Mouse (Mus musculus) liver, adult (tissue): ENCODE data around the gene Tbpl2.

Source experiments
- GATA4 ChIP-seq: IDR thresholded peaks from 2 replicates; pipeline ENCODE4 v1.6.1; 2014; ENCODE audit warnings: mild to moderate bottlenecking, low read length; ENCODE audit not compliant: insufficient replicate concordance

The Tbpl2 gene

DNA sequence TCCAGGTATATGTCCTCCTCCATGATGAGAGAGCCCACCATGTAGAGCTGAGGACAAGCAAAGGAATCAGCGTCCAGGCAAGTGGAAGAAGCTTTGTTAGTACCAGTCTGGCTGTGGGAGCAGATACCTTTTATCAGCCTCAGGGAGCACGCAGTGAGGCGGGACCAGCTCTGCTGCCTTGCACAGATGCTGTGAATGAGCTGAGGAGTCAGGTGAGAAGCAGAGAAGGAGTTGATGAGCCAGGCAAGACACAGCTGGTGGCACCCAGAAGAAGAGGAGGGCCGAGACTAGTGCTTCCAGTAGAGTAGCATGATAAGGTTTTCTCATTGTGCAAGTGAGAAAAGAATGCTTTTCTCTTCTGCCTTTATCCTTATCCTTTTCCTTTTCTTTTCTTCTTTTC, at the start of gene Tbpl2:
Gene Tbpl2, minus strand, starts transcription at position 101 of the 400 bp plus-strand sequence.
- no peak for TF ChIP-seq GATA4

DNA sequence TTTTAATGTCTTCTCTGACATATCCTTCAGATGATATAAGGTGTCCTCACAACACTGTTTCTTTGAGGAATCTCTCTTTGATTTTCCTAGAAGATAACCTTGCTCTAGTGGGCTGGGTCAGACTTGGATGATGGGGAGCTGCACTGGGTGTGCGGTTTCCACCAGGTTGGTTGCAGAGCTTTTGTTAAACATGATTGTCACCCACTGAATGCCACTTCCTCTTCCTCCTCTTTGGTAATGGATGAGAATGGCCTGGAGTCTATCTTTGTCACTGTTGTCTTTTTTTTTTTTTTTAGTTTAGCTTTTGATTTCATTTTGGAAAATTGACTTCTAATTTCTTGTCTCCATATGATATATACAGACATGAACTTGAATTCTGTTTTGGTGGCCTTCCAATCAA, 38.0 kb upstream of the Tbpl2 start:
- TF ChIP-seq GATA4, result no peak

GRCm38 (mm10) chr2:24109085-24109484, 12.7 kb upstream of the Tbpl2 start:
- no peak for TF ChIP-seq GATA4

DNA sequence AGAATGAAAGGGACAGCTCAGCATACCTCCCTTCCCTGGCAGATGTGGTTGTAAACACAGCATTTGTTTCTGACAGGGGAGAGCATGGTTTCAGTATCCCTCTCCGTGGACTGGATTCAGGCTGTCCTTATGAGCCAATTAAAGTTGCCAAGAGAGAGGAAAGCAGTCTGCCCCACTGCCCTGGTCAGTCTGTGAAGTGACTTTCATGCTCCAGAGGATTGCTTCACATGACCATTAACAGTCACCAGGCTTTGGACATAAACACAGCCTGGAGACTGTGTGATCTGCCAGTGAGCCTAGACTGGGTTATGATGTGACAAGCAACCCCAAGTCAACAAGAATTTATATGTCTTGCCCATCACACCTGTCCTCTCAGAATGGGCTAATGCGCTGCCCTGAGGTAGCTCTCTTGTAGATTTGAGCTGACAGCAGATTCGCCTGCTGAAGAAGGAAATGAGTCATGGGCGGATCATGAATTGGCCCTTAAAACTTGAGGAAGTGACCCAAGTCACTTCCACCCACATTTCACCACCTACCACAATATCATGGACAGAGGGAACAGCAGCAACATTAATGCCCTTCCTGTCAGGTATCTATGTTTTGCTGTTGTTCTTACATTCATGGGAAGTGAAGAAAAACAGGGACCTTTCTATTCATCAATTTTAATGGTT, 7.4 kb upstream of the Tbpl2 start:
- TF ChIP-seq GATA4, result no peak

- TF ChIP-seq GATA4, result no peak
Observed at GRCm38 (mm10) chr2:24090921-24091320, 5.5 kb downstream of the Tbpl2 start.

- TF ChIP-seq GATA4, result no peak
Observed at GRCm38 (mm10) chr2:24050459-24050858, 45.9 kb downstream of the Tbpl2 start.

DNA sequence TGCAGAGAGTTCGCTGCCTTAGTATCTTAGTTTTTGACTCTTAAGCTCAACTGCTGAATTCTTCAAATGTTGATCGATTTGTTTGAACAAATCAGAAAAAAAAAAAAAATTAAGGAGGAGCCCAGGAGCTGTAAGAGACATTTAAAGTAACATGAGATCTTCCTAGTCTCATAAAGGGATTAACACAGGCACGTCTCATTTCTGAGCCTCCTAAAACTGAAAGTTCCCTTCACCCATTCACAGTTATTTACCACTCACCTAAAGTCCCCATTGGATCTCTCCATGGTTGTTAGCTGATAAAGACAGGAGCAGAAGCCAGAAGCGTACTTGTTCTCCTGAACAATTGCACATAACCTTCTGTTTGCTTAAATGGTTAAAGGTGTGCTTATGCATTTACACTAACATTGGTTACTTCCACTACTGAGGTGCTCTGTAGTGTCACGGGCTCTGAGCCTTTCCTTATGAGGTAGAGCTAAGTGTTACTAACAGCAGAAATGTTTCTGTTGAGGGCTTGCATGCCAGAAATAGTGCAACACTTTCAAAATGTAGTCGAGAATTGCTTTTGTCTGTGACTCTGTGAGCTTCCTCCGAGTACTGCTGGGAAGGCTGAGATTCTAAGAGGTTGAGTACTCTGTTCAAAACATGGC, 46.9 kb downstream of the Tbpl2 start, which contains the start of gene Hnmt:
Gene Hnmt, minus strand, starts transcription at position 51 of the 647 bp plus-strand sequence.
- no peak for TF ChIP-seq GATA4

GRCm38 (mm10) chr2:24048480-24049097, 47.8 kb downstream of the Tbpl2 start:
- TF ChIP-seq GATA4, result no peak

DNA sequence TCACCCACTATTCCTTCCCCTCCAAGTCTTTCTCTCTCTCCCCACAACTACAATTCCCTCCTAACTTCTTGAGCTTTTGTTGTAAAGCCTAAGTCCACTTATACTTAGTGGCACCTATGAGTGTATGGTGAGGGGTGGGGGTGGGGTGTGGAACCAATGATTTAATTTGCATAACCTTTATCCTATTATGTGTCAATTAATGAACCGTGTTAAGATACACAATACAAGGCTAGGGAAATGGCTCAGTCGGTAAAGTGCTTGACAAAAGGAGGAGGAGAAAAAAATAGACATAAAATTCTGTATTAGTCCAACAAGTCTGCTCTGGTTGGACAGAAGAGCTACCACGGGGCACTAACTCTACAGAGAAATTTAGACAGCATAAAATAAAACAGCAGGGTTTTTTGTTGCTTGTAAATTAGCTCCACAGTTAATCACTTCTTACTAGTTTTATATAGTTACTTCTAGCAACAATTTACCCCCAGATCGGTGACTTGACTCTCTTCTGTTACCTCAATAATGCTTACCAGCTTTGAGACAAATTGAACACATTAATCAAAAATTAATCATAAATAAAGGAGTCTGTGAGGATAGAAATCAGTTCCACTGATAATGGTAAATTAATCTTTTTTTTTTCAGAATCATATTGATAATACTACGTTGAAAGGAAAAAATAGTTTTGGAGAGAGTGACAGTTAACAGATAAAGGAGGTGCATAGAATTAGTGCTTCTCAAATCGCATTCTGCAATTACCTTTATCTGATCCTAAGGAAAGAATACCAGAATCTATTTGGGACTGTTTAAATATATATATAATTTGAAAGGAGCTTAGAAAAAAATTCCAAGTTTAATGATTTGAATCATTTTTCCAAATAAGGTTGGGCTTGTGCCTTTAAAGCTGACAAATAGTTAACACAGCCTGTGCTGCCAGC, 48.6 kb downstream of the Tbpl2 start:
- TF ChIP-seq GATA4, result no peak

DNA sequence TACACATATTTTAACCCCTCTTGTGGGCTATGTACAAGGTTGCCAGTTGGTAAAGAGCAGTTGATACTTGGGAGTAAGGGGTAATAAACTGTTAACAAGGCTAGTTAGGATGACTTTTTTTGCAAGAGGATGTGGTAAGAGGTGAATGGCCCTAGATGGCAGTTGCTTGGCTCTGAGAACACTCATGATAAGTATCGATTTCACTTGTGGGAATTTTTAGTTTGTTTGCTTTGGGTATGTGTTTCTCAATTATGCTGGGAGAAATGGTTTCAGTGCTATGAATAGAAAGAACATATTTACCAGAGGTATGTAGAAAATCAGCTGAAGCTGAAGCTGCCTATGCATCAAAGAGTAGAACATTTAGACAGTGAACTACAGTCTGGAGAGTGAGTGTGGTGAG, 53.5 kb downstream of the Tbpl2 start:
- TF ChIP-seq GATA4, result no peak

DNA sequence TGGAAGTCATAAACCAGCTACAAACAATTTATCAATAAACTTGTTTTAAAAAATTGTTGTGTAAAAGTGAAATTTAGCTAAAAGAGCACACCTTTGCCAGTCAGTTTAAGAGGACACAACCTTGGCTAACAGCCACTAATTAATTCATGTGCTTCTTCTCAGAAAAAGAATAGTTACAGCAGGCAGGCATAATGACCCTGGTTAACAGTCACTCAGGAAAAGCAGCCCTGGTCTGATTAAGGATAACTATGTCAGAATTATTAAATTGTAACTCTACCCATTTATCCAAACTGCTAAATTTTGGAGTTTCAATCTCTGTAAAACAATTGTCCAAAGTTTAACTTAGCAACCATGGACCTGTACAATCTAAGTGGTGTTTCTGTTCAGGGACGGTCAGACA, 55.9 kb downstream of the Tbpl2 start:
- no peak for TF ChIP-seq GATA4
